Mouse (Mus musculus): ENCODE results near the gene Crocc. TPM values are rescaled to one million over a fixed set of nuclear protein-coding genes. Genes with fewer than 3 reads are reported as not detected.

Crocc gene
- polyA plus RNA-seq, 1 experiment from 2014 or later = 10.1 TPM

- H3K4me1 ChIP-seq (ENCODE audit: insufficient read depth, low read length) = no peaks in the 10 kb centered on the region
- no peak overlapping the region for H3K4me3 ChIP-seq (ENCODE audit: low read length)
- no peaks in the 10 kb centered on the region for H3K27me3 ChIP-seq (ENCODE audit: insufficient read depth, low read length)
- H3K36me3 ChIP-seq (ENCODE audit: insufficient read depth, low read length) = peaks cover 55% of the 10 kb centered on the region
- H3K9me3 ChIP-seq (ENCODE audit: low read length) = no peaks in the 10 kb centered on the region
- no peak overlapping the region for H3K9ac ChIP-seq (replicated peaks; ENCODE audit: low read length)
- no peak for ATAC-seq (ENCODE audit: low FRiP score, low TSS enrichment)
- 93% methylated on average over 8 of the region's 8 CpGs for WGBS
- no peak overlapping the region for H3K27ac ChIP-seq (ENCODE audit: low read length)
- no peak overlapping the region for H3K4me2 ChIP-seq (replicated peaks; ENCODE audit: low read depth, low read length)
Measured at GRCm38 (mm10) chr4:140995811-140996210, 64.5 kb downstream of the Crocc start.

- ATAC-seq (ENCODE audit: low FRiP score, low TSS enrichment) = peak; percentile 14; the same call in 1 of the 2 replicates
- no peak overlapping the region for H3K4me2 ChIP-seq (replicated peaks; ENCODE audit: low read depth, low read length)
- H3K27ac ChIP-seq (ENCODE audit: low read length) = no peak overlapping the region
- H3K9me3 ChIP-seq (ENCODE audit: low read length) = no peaks in the 10 kb centered on the region
- H3K27me3 ChIP-seq (ENCODE audit: insufficient read depth, low read length) = no peaks in the 10 kb centered on the region
- peaks cover 42% of the 10 kb centered on the region for H3K36me3 ChIP-seq (ENCODE audit: insufficient read depth, low read length)
- H3K4me1 ChIP-seq (ENCODE audit: insufficient read depth, low read length) = peaks cover 7% of the 10 kb centered on the region
- WGBS = 27% methylated on average over 8 of the region's 8 CpGs
- no peak overlapping the region for H3K4me3 ChIP-seq (ENCODE audit: low read length)
- no peak overlapping the region for H3K9ac ChIP-seq (replicated peaks; ENCODE audit: low read length)
Measured at GRCm38 (mm10) chr4:140993846-140994245, 66.5 kb downstream of the Crocc start.

- H3K36me3 ChIP-seq (ENCODE audit: insufficient read depth, low read length) = peaks cover 33% of the 10 kb centered on the region
- H3K4me2 ChIP-seq (replicated peaks; ENCODE audit: low read depth, low read length) = no peak overlapping the region
- no peak overlapping the region for H3K27ac ChIP-seq (ENCODE audit: low read length)
- ATAC-seq (ENCODE audit: low FRiP score, low TSS enrichment) = no peak
- 85% methylated on average over 20 of the region's 20 CpGs for WGBS
- H3K9me3 ChIP-seq (ENCODE audit: low read length) = no peaks in the 10 kb centered on the region
- H3K4me3 ChIP-seq (ENCODE audit: low read length) = no peak overlapping the region
- H3K27me3 ChIP-seq (ENCODE audit: insufficient read depth, low read length) = no peaks in the 10 kb centered on the region
- peaks cover 22% of the 10 kb centered on the region for H3K4me1 ChIP-seq (ENCODE audit: insufficient read depth, low read length)
- no peak overlapping the region for H3K9ac ChIP-seq (replicated peaks; ENCODE audit: low read length)
Measured at GRCm38 (mm10) chr4:140992215-140992614, 68.1 kb downstream of the Crocc start.

GRCm38 (mm10) chr4:140989447-140989846 is 70.9 kb downstream of the Crocc start:
- Histone ChIP-seq H3K9ac (replicated peaks; ENCODE audit: low read length) (peak overlapping the region; percentile 6; the same call in 1 of the 2 replicates), H3K4me3 (ENCODE audit: low read length) (no peak overlapping the region), H3K4me1 (ENCODE audit: insufficient read depth, low read length) (peaks cover 23% of the 10 kb centered on the region), H3K27ac (ENCODE audit: low read length) (no peak overlapping the region), H3K27me3 (ENCODE audit: insufficient read depth, low read length) (no peaks in the 10 kb centered on the region), H3K36me3 (ENCODE audit: insufficient read depth, low read length) (peaks cover 8% of the 10 kb centered on the region; the same call in 1 of the 2 replicates), H3K4me2 (replicated peaks; ENCODE audit: low read depth, low read length) (no peak overlapping the region), H3K9me3 (ENCODE audit: low read length) (no peaks in the 10 kb centered on the region)
- 89% methylated on average over 14 of the region's 14 CpGs for WGBS
- ATAC-seq (ENCODE audit: low FRiP score, low TSS enrichment) = no peak

GRCm38 (mm10) chr4:140988706-140989290 is 71.6 kb downstream of the Crocc start:
- ATAC-seq (ENCODE audit: low FRiP score, low TSS enrichment) = no peak
- no peak overlapping the region for H3K4me2 ChIP-seq (replicated peaks; ENCODE audit: low read depth, low read length)
- no peak overlapping the region for H3K4me3 ChIP-seq (ENCODE audit: low read length)

GRCm38 (mm10) chr4:140987476-140987875 is 72.9 kb downstream of the Crocc start:
- H3K36me3 ChIP-seq (ENCODE audit: insufficient read depth, low read length) = 0 out of 2 replicates have a peak, but pooled peaks cover 4% of the 10 kb centered on the region
- H3K4me1 ChIP-seq (ENCODE audit: insufficient read depth, low read length) = peaks cover 26% of the 10 kb centered on the region
- peak overlapping the region; percentile 79 for H3K9ac ChIP-seq (replicated peaks; ENCODE audit: low read length)
- no peaks in the 10 kb centered on the region for H3K9me3 ChIP-seq (ENCODE audit: low read length)
- H3K4me2 ChIP-seq (replicated peaks; ENCODE audit: low read depth, low read length) = peak overlapping the region; percentile 58
- H3K4me3 ChIP-seq (ENCODE audit: low read length) = peak overlapping the region; percentile 72
- no peak overlapping the region for H3K27ac ChIP-seq (ENCODE audit: low read length)
- H3K27me3 ChIP-seq (ENCODE audit: insufficient read depth, low read length) = no peaks in the 10 kb centered on the region
- ATAC-seq (ENCODE audit: low FRiP score, low TSS enrichment) = 0 out of 2 replicates have a peak, but pooled peaks have one; percentile 18
- 11% methylated on average over 7 of the region's 7 CpGs for WGBS

More at GRCm38 (mm10) chr4:140988706-140989290, 71.6 kb downstream of the Crocc start:
- H3K9me3 ChIP-seq (ENCODE audit: low read length) = no peaks in the 10 kb centered on the region
- peaks cover 23% of the 10 kb centered on the region for H3K4me1 ChIP-seq (ENCODE audit: insufficient read depth, low read length)
- H3K27ac ChIP-seq (ENCODE audit: low read length) = no peak overlapping the region
- 41% methylated on average over 7 of the region's 7 CpGs for WGBS
- no peak overlapping the region for H3K9ac ChIP-seq (replicated peaks; ENCODE audit: low read length)
- H3K27me3 ChIP-seq (ENCODE audit: insufficient read depth, low read length) = no peaks in the 10 kb centered on the region
- H3K36me3 ChIP-seq (ENCODE audit: insufficient read depth, low read length) = peaks cover 4% of the 10 kb centered on the region; the same call in 1 of the 2 replicates

- no peaks in the 10 kb centered on the region for H3K9me3 ChIP-seq (ENCODE audit: low read length)
- peak; percentile 90 for ATAC-seq (ENCODE audit: low FRiP score, low TSS enrichment)
- no peaks in the 10 kb centered on the region for H3K27me3 ChIP-seq (ENCODE audit: insufficient read depth, low read length)
- H3K4me3 ChIP-seq (ENCODE audit: low read length) = peak within 1 kb of the TSS; percentile 72
- H3K4me2 ChIP-seq (replicated peaks; ENCODE audit: low read depth, low read length) = peak within 1 kb of the TSS; percentile 58
- peaks cover 26% of the 10 kb centered on the region for H3K4me1 ChIP-seq (ENCODE audit: insufficient read depth, low read length)
- H3K27ac ChIP-seq (ENCODE audit: low read length) = no peak within 1 kb of the TSS
- WGBS = under 1% methylated on average over 58 of the region's 58 CpGs
- peak within 1 kb of the TSS; percentile 79 for H3K9ac ChIP-seq (replicated peaks; ENCODE audit: low read length)
- H3K36me3 ChIP-seq (ENCODE audit: insufficient read depth, low read length) = no peaks in the 10 kb centered on the region
Measured at GRCm38 (mm10) chr4:140986711-140987395, 73.5 kb downstream of the Crocc start, which contains the start of gene Atp13a2. Gene Atp13a2, plus strand, starts transcription at chr4:140986873.

GRCm38 (mm10) chr4:140986024-140986710 is 74.2 kb downstream of the Crocc start:
- no peaks in the 10 kb centered on the region for H3K36me3 ChIP-seq (ENCODE audit: insufficient read depth, low read length)
- peak overlapping the region; percentile 79 for H3K9ac ChIP-seq (replicated peaks; ENCODE audit: low read length)
- H3K4me3 ChIP-seq (ENCODE audit: low read length) = peak overlapping the region; percentile 72
- H3K27ac ChIP-seq (ENCODE audit: low read length) = no peak overlapping the region
- no peak for ATAC-seq (ENCODE audit: low FRiP score, low TSS enrichment)
- WGBS = 28% methylated on average over 14 of the region's 15 CpGs
- peaks cover 26% of the 10 kb centered on the region for H3K4me1 ChIP-seq (ENCODE audit: insufficient read depth, low read length)
- H3K27me3 ChIP-seq (ENCODE audit: insufficient read depth, low read length) = no peaks in the 10 kb centered on the region
- peak overlapping the region; percentile 58 for H3K4me2 ChIP-seq (replicated peaks; ENCODE audit: low read depth, low read length)
- H3K9me3 ChIP-seq (ENCODE audit: low read length) = peaks cover 3% of the 10 kb centered on the region; the same call in 1 of the 2 replicates

GRCm38 (mm10) chr4:140984544-140984943 is 75.8 kb downstream of the Crocc start:
- whole genome bisulfite sequencing = 80% methylated on average over 6 of the region's 6 CpGs
- ATAC-seq (ENCODE audit: low FRiP score, low TSS enrichment) = no peak

More at GRCm38 (mm10) chr4:140984544-140984943, 75.8 kb downstream of the Crocc start:
- H3K27ac ChIP-seq (ENCODE audit: low read length) = no peak overlapping the region
- H3K27me3 ChIP-seq (ENCODE audit: insufficient read depth, low read length) = no peaks in the 10 kb centered on the region
- peaks cover 26% of the 10 kb centered on the region for H3K4me1 ChIP-seq (ENCODE audit: insufficient read depth, low read length)
- H3K4me2 ChIP-seq (replicated peaks; ENCODE audit: low read depth, low read length) = no peak overlapping the region
- H3K4me3 ChIP-seq (ENCODE audit: low read length) = no peak overlapping the region
- H3K9me3 ChIP-seq (ENCODE audit: low read length) = peaks cover 3% of the 10 kb centered on the region; the same call in 1 of the 2 replicates
- peaks cover 2% of the 10 kb centered on the region for H3K36me3 ChIP-seq (ENCODE audit: insufficient read depth, low read length)
- H3K9ac ChIP-seq (replicated peaks; ENCODE audit: low read length) = no peak overlapping the region

Data from kidney, embryonic 16.5 days (tissue).